In the genomic region with DNA sequence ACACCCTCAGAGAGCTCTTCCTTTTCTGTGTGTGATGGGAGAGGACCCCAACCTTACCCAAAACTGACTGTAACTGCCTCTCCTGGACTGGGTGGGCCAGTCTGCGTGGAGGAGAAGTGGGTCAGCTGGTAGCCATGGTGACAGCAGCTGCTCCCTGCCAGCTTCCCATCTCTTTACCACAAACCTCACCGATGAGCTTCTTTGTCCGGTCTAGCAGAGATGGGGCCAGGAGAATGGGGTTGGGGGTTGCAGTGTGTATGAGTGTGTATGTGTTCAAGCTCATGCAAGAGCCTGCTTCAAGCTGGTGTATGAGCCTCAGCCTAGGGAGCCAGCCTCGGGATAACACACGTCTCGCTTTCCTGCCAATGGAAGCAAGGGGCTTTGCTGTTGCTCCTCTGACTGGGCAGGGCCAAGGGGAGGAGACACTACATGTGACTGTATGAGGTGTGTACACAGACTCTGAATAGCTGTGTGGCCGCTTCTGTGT, we compare ENCODE assay signal across 12 mouse cellular contexts. TPM values are rescaled to one million over a fixed set of nuclear protein-coding genes. Genes with fewer than 3 reads are reported as not detected.
DNase-seq lines count a peak whose midpoint lies in the region; ATAC-seq lines count a peak whose summit lies in the region.
"Had no signal": no experiment of that assay in that cellular context is flagged by ENCODE, and none has a peak within 500 bp of the region (broad histone marks: within the 10 kb centered on the region; RNA-seq: fewer than 3 reads in every experiment).

No protein-coding gene starts in this region.

- 55% methylated on average over 7 of the region's 7 CpGs for WGBS in limb, embryonic 15.5 days
- 74% methylated on average over 7 of the region's 7 CpGs for WGBS in limb, embryonic 10.5 days
- WGBS in hindbrain, embryonic 10.5 days: 55% methylated on average over 7 of the region's 7 CpGs
- WGBS in midbrain, embryonic 12.5 days: 45% methylated on average over 7 of the region's 7 CpGs

- no peaks in the 10 kb centered on the region for H3K9me3 ChIP-seq in limb, embryonic 15.5 days
- H3K9me3 ChIP-seq in limb, embryonic 10.5 days (replicated peaks): no peaks in the 10 kb centered on the region
- H3K9me3 ChIP-seq in hindbrain, embryonic 10.5 days: no peaks in the 10 kb centered on the region
- H3K9me3 ChIP-seq in midbrain, embryonic 12.5 days: no peaks in the 10 kb centered on the region
- H3K9me3 ChIP-seq: megakaryocyte, embryonic 14.5 days had no signal

- H3K4me3 ChIP-seq in limb, embryonic 15.5 days: no peak overlapping the region
- H3K4me3 ChIP-seq in limb, embryonic 10.5 days: no peak overlapping the region
- H3K4me3 ChIP-seq in hindbrain, embryonic 10.5 days: no peak overlapping the region
- H3K4me3 ChIP-seq in midbrain, embryonic 12.5 days: no peak overlapping the region
- H3K4me3 ChIP-seq: layer of hippocampus, adult 2 months; megakaryocyte, embryonic 14.5 days had no signal

- no peak overlapping the region for H3K4me2 ChIP-seq in limb, embryonic 15.5 days
- H3K4me2 ChIP-seq in midbrain, embryonic 12.5 days (replicated peaks): no peak overlapping the region

- H3K9ac ChIP-seq in limb, embryonic 15.5 days: no peak overlapping the region
- no peak overlapping the region for H3K9ac ChIP-seq in midbrain, embryonic 12.5 days (replicated peaks)

- 0 out of 2 replicates have a peak, but pooled peaks cover 2% of the 10 kb centered on the region for H3K27me3 ChIP-seq in limb, embryonic 15.5 days
- no peaks in the 10 kb centered on the region for H3K27me3 ChIP-seq in limb, embryonic 10.5 days (ENCODE audit: low read depth, poor library complexity, severe bottlenecking)
- H3K27me3 ChIP-seq in hindbrain, embryonic 10.5 days (ENCODE audit: insufficient read depth, poor library complexity, severe bottlenecking): no peaks in the 10 kb centered on the region
- H3K27me3 ChIP-seq in midbrain, embryonic 12.5 days: no peaks in the 10 kb centered on the region

- no peak for DNase-seq in limb, embryonic 10.5 days (ENCODE audit: low spot score)
- no peak for DNase-seq in hindbrain, embryonic 10.5 days (ENCODE audit: low spot score)
- DNase-seq in lung, postnatal 14 days: no peak
- no peak for DNase-seq in left cerebral cortex, postnatal 10 days (ENCODE audit: extremely low spot score in 1 of 2, low spot score in 2 of 2)
- no peak for DNase-seq in spleen, postnatal 10 days (ENCODE audit: low spot score in 2 of 2)
- DNase-seq: adrenal gland, postnatal 36 days; kidney, adult 18-20 months; lung, adult 18-20 months had no signal

- H3K27ac ChIP-seq in limb, embryonic 15.5 days: no peak overlapping the region
- H3K27ac ChIP-seq in limb, embryonic 10.5 days: no peak overlapping the region
- H3K27ac ChIP-seq in hindbrain, embryonic 10.5 days: peak overlapping the region; percentile 66
- H3K27ac ChIP-seq in midbrain, embryonic 12.5 days (replicated peaks): peak overlapping the region; percentile 26; the same call in 1 of the 2 replicates
- H3K27ac ChIP-seq: layer of hippocampus, adult 2 months had no signal

- H3K36me3 ChIP-seq in limb, embryonic 15.5 days: no peaks in the 10 kb centered on the region
- H3K36me3 ChIP-seq in limb, embryonic 10.5 days: no peaks in the 10 kb centered on the region
- no peaks in the 10 kb centered on the region for H3K36me3 ChIP-seq in hindbrain, embryonic 10.5 days
- no peaks in the 10 kb centered on the region for H3K36me3 ChIP-seq in midbrain, embryonic 12.5 days

- H3K4me1 ChIP-seq in limb, embryonic 15.5 days: no peaks in the 10 kb centered on the region
- peaks cover 6% of the 10 kb centered on the region; the same call in 1 of the 2 replicates for H3K4me1 ChIP-seq in limb, embryonic 10.5 days
- H3K4me1 ChIP-seq in hindbrain, embryonic 10.5 days (replicated peaks): peaks cover 18% of the 10 kb centered on the region
- peaks cover 14% of the 10 kb centered on the region for H3K4me1 ChIP-seq in midbrain, embryonic 12.5 days
- H3K4me1 ChIP-seq: megakaryocyte, embryonic 14.5 days had no signal

- intact Hi-C loops in left cerebral cortex, postnatal 10 days (cut with DNase I): no loop called here

- peak; percentile 36 for ATAC-seq in limb, embryonic 15.5 days (ENCODE audit: insufficient number of reproducible peaks, low FRiP score, low TSS enrichment, low read depth)
- peak; percentile 57 for ATAC-seq in midbrain, embryonic 12.5 days (ENCODE audit: low FRiP score, low read depth)

RNA-seq across cellular contexts. Expression of gene Rims3, which starts 15.7 kb away (rescaled TPM):
- 0.24 and 0.35 TPM in 2 replicates for polyA plus RNA-seq in limb, embryonic 15.5 days (2015; fragmentation: Nextera tagmentation; extraction: Ambion mirVana)
- 0.24 and 0.39 TPM in 2 replicates for polyA plus RNA-seq in limb, embryonic 10.5 days (2016; fragmentation: Nextera tagmentation; extraction: Ambion mirVana)
- polyA plus RNA-seq in hindbrain, embryonic 10.5 days (2016; fragmentation: Nextera tagmentation; extraction: Ambion mirVana): 3.9 and 5.2 TPM in 2 replicates
- 6.9 and 9.1 TPM in 2 replicates for polyA plus RNA-seq in midbrain, embryonic 12.5 days (2016; fragmentation: Nextera tagmentation; extraction: Ambion mirVana)
- 10 to 100 TPM; 38.9 to 41.0 TPM for total RNA-seq in left cerebral cortex, postnatal 10 days (2021)

RNA-seq across cellular contexts. Expression of gene Nfyc, which starts 38.9 kb away (rescaled TPM):
- polyA plus RNA-seq in limb, embryonic 15.5 days (2015; fragmentation: Nextera tagmentation; extraction: Ambion mirVana): 92.8 and 94.6 TPM in 2 replicates
- polyA plus RNA-seq in limb, embryonic 10.5 days (2016; fragmentation: Nextera tagmentation; extraction: Ambion mirVana): 129 TPM in 2 replicates
- polyA plus RNA-seq in hindbrain, embryonic 10.5 days (2016; fragmentation: Nextera tagmentation; extraction: Ambion mirVana): 124 and 135 TPM in 2 replicates
- 100 and 108 TPM in 2 replicates for polyA plus RNA-seq in midbrain, embryonic 12.5 days (2016; fragmentation: Nextera tagmentation; extraction: Ambion mirVana)
- 10 to 100 TPM; 43.8 to 47.9 TPM for total RNA-seq in left cerebral cortex, postnatal 10 days (2021)

RNA-seq across cellular contexts. Expression of gene Exo5, which starts 54.5 kb away (rescaled TPM):
- 25.8 and 26.8 TPM in 2 replicates for polyA plus RNA-seq in limb, embryonic 15.5 days (2015; fragmentation: Nextera tagmentation; extraction: Ambion mirVana)
- 36.4 and 37.3 TPM in 2 replicates for polyA plus RNA-seq in limb, embryonic 10.5 days (2016; fragmentation: Nextera tagmentation; extraction: Ambion mirVana)
- polyA plus RNA-seq in hindbrain, embryonic 10.5 days (2016; fragmentation: Nextera tagmentation; extraction: Ambion mirVana): 32.3 and 34.8 TPM in 2 replicates
- 34.6 and 34.8 TPM in 2 replicates for polyA plus RNA-seq in midbrain, embryonic 12.5 days (2016; fragmentation: Nextera tagmentation; extraction: Ambion mirVana)
- 10 to 100 TPM; 11.3 to 11.5 TPM for total RNA-seq in left cerebral cortex, postnatal 10 days (2021)

Comparison
In these comparisons a context has a peak if more than half of its experiments do, and no peak if none do; other contexts are left out.
1. H3K27ac ChIP-seq: peak in hindbrain, embryonic 10.5 days (single experiment) and midbrain, embryonic 12.5 days (single experiment); none in limb, embryonic 15.5 days (single experiment) and limb, embryonic 10.5 days (single experiment).